Mouse (Mus musculus) hindbrain, embryonic 10.5 days (tissue): Measurements from ENCODE around the gene Nid2. TPM values are rescaled to one million over a fixed set of nuclear protein-coding genes. Genes with fewer than 3 reads are reported as not detected.

ENCODE experiments used
- DNase-seq: peaks from one replicate; pipeline ENCODE4 v3.0.0-alpha.2; 2017; ENCODE audit warnings: low spot score
- H3K27ac ChIP-seq: fragments of 300-500 bp; sonication (generic); 2 replicates; pipeline ENCODE4 v1.5.1; 2016; ENCODE audit warnings: mild to moderate bottlenecking, moderate library complexity
- H3K27me3 ChIP-seq: fragments of 300-500 bp; sonication (generic); 2 replicates; pipeline ENCODE4 v1.6.1; 2016; ENCODE audit warnings: mild to moderate bottlenecking; ENCODE audit not compliant: poor library complexity, insufficient read depth, severe bottlenecking
- H3K36me3 ChIP-seq: fragments of 300-500 bp; sonication (generic); 2 replicates; pipeline ENCODE4 v1.6.1; 2016; ENCODE audit warnings: mild to moderate bottlenecking, moderate library complexity
- H3K4me1 ChIP-seq: fragments of 300-500 bp; sonication (generic); replicated peaks from 2 replicates; pipeline ENCODE4 v1.6.1; 2016; ENCODE audit warnings: mild to moderate bottlenecking
- H3K4me3 ChIP-seq: fragments of 300-500 bp; sonication (generic); 2 replicates; pipeline ENCODE4 v1.5.1; 2016; ENCODE audit warnings: mild to moderate bottlenecking, moderate library complexity
- H3K9me3 ChIP-seq: fragments of 300-500 bp; sonication (generic); 2 replicates; pipeline ENCODE4 v1.6.1; 2016; ENCODE audit warnings: mild to moderate bottlenecking, moderate library complexity
- WGBS: fragments of 180-500 bp; shearing (Covaris S2); methylation state at CpG from one replicate; pipeline ENCODE4 v1.1.7; 2016; 5-methylcytosine and 5-hydroxymethylcytosine counted together
- polyA plus RNA-seq: library from polyadenylated mRNA; unstranded; fragments of >200 nt; fragmentation: Nextera tagmentation; extraction: Ambion mirVana; gene quantifications from 2 replicates; pipeline ENCODE4 v1.2.1, GENCODE M21; 2016

Gene Nid2
- polyA plus RNA-seq, 1 experiment from 2014 or later: 53.2 TPM

- no peaks in the 10 kb centered on the region for H3K9me3 ChIP-seq
- H3K4me1 ChIP-seq: no peaks in the 10 kb centered on the region
- WGBS: 81% methylated on average over 7 of the region's 7 CpGs
- no peak overlapping the region for H3K4me3 ChIP-seq
- no peaks in the 10 kb centered on the region for H3K36me3 ChIP-seq
- no peak for DNase-seq
- H3K27ac ChIP-seq: no peak overlapping the region
- H3K27me3 ChIP-seq: no peaks in the 10 kb centered on the region
Observed at GRCm38 (mm10) chr14:19728737-19729136, 22.3 kb upstream of the Nid2 start.

DNA sequence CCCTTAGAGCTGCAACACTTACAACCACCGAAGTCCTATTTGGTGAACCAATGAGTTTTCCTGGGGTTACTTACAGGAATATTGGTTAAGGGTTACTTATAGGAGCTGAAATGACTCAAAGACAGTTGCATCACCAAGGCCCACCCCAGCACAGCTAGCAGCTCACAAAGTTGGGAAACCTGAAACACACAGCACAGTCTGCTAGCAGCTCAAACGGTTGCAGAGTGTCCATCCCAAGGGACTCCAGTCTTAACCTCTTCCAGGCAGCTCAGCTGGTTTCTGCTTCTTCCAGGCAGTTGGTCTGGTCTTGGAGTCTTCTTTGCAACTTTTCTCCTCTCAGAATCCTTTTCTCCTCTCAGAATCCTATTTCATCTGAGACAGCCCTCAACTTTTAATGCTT lies 19.0 kb upstream of the Nid2 start:
- peaks cover 7% of the 10 kb centered on the region; the same call in 1 of the 2 replicates for H3K4me1 ChIP-seq
- no peaks in the 10 kb centered on the region for H3K9me3 ChIP-seq
- H3K4me3 ChIP-seq: no peak overlapping the region
- WGBS: 77% methylated on average over 2 of the region's 2 CpGs
- H3K27me3 ChIP-seq: no peaks in the 10 kb centered on the region
- H3K36me3 ChIP-seq: no peaks in the 10 kb centered on the region
- no peak overlapping the region for H3K27ac ChIP-seq
- no peak for DNase-seq

- no peak for DNase-seq
- H3K4me3 ChIP-seq: no peak overlapping the region
- 84% methylated on average over 4 of the region's 4 CpGs for WGBS
- H3K27me3 ChIP-seq: no peaks in the 10 kb centered on the region
- H3K36me3 ChIP-seq: no peaks in the 10 kb centered on the region
- H3K9me3 ChIP-seq: no peaks in the 10 kb centered on the region
- H3K27ac ChIP-seq: no peak overlapping the region
- H3K4me1 ChIP-seq: peaks cover 19% of the 10 kb centered on the region
Observed at GRCm38 (mm10) chr14:19733490-19734282, 17.4 kb upstream of the Nid2 start.

GRCm38 (mm10) chr14:19735303-19735702 lies 15.8 kb upstream of the Nid2 start:
- H3K36me3 ChIP-seq: no peaks in the 10 kb centered on the region
- no peak overlapping the region for H3K4me3 ChIP-seq
- peak overlapping the region; percentile 62 for H3K27ac ChIP-seq
- no peaks in the 10 kb centered on the region for H3K27me3 ChIP-seq
- peak; percentile 35 for DNase-seq
- H3K4me1 ChIP-seq: peaks cover 27% of the 10 kb centered on the region
- 30% methylated on average over 6 of the region's 6 CpGs for WGBS
- no peaks in the 10 kb centered on the region for H3K9me3 ChIP-seq

GRCm38 (mm10) chr14:19737568-19737967 lies 13.5 kb upstream of the Nid2 start:
- no peak overlapping the region for H3K4me3 ChIP-seq
- DNase-seq: no peak

DNA sequence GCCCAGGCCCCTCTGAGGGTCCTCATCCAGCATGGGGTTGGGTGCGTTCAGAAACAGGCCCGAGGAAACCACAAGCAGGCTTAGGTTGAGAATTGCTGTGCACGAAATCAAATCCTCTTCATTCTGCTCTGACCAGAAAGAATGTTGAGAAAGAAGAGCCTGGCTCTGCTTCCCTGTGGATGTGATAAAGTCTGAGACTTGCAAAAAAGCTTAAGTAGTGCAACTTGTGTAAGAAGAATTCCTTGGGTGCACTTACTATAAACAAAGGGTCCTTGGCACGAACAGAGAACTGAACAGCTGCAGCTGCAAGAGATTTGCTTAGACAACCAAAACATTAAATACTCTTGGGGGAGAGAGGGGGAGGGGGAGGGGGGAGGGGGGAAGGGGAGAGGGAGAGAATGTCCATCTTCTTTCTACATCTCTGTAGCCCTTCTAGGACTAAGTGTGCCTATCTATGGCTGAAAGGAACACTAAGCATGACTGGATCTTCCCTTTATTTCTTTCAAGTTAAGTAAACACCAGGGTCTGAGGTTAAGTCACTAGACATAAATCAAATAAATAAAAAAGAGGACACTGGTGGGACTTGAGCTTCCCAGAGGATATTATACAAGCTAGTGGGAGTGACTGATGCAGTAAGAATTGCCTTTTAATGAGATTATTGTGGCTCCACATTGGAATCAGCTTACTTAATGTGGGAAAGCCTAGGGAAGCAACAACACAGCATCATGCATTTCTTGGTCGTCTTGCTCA lies 12.8 kb upstream of the Nid2 start:
- Histone ChIP-seq H3K4me1 (peaks cover 31% of the 10 kb centered on the region), H3K9me3 (no peaks in the 10 kb centered on the region), H3K4me3 (no peak overlapping the region), H3K36me3 (no peaks in the 10 kb centered on the region), H3K27ac (peak overlapping the region; percentile 56; the same call in 1 of the 2 replicates), H3K27me3 (no peaks in the 10 kb centered on the region)
- 40% methylated on average over 5 of the region's 5 CpGs for WGBS
- DNase-seq: no peak

More at GRCm38 (mm10) chr14:19737568-19737967, 13.5 kb upstream of the Nid2 start:
- peak overlapping the region; percentile 56; the same call in 1 of the 2 replicates for H3K27ac ChIP-seq
- no peaks in the 10 kb centered on the region for H3K9me3 ChIP-seq
- H3K27me3 ChIP-seq: no peaks in the 10 kb centered on the region
- H3K36me3 ChIP-seq: no peaks in the 10 kb centered on the region
- peaks cover 30% of the 10 kb centered on the region for H3K4me1 ChIP-seq

DNA sequence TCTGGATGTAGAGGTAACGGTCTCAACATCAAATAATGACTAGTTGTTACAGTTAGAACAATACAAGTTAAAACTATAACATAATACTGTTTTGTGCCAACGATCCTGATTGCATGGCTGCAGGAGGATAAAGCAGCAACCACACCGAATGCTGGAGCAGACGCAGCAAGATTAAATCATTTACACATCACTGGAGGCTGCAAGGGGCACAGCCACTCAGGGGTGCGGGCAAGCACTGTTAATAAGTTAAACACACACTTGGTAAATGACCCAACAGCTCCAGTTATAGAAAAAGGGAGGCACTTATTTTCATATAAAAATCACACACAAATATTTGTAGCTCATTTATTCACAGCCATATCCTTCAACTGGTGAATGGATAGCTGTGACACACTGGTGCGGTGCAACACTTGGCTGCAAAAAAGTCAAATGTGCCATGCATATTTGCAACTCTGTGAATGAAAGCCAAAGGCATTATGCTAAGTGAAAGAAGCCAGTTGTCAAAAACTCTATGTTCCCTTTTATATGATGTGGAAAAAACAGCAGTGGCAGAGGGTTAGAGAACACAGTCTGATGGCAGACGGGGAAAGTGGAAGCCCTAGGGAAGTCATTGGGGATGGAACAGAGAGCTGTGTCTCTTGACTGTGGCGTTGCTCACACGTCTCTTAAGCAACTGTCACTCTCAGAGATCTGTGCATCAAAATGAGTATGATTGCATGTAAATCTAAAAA lies 11.5 kb upstream of the Nid2 start:
- Histone ChIP-seq H3K4me3 (no peak overlapping the region), H3K4me1 (peaks cover 31% of the 10 kb centered on the region), H3K9me3 (no peaks in the 10 kb centered on the region), H3K36me3 (no peaks in the 10 kb centered on the region), H3K27ac (no peak overlapping the region), H3K27me3 (no peaks in the 10 kb centered on the region)
- 67% methylated on average over 9 of the region's 9 CpGs for WGBS
- DNase-seq: no peak

DNA sequence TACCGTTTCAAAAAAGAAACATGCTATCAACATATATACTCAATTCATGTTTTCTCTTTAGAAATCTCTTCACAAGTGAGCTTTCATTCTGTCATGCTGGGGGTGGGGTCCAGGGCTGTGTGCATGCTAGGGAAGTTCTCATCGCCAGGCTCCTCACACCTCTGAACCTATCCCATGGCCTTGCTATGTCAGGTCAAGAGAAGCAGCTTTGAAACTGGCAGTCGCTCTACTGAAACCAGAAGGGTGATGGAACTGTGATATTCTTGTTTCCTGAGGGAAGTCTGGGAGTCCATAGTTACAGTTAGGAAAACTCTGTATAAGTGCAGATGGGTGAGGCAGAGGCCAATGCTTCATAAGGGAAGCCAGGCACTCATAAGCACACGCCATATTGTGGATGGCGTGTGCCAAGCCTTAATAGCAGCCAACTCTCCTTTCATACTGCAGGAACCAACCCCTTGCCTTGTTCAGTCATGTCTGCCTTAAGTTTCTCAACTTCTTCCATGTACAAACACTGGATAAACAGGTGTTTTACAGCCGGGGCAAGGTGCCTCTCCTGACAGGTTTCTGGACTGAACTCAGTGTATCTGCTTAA lies 10.8 kb upstream of the Nid2 start:
- H3K4me1 ChIP-seq: peaks cover 31% of the 10 kb centered on the region
- H3K36me3 ChIP-seq: no peaks in the 10 kb centered on the region
- DNase-seq: no peak
- no peaks in the 10 kb centered on the region for H3K27me3 ChIP-seq
- H3K9me3 ChIP-seq: no peaks in the 10 kb centered on the region
- no peak overlapping the region for H3K4me3 ChIP-seq
- WGBS: 93% methylated on average over 6 of the region's 6 CpGs
- no peak overlapping the region for H3K27ac ChIP-seq

- 0 out of 2 replicates have a peak, but pooled peaks cover 10% of the 10 kb centered on the region for H3K4me1 ChIP-seq
- 0 out of 2 replicates have a peak, but pooled peaks cover 7% of the 10 kb centered on the region for H3K27me3 ChIP-seq
- no peaks in the 10 kb centered on the region for H3K36me3 ChIP-seq
- WGBS: 91% methylated on average over 5 of the region's 5 CpGs
- H3K27ac ChIP-seq: no peak overlapping the region
- H3K9me3 ChIP-seq: no peaks in the 10 kb centered on the region
- DNase-seq: no peak
- H3K4me3 ChIP-seq: no peak overlapping the region
Observed at GRCm38 (mm10) chr14:19744876-19745275, 6.2 kb upstream of the Nid2 start.

- H3K27me3 ChIP-seq: peaks cover 7% of the 10 kb centered on the region; the same call in 1 of the 2 replicates
- peaks cover 22% of the 10 kb centered on the region for H3K4me1 ChIP-seq
- 87% methylated on average over 2 of the region's 2 CpGs for WGBS
- no peaks in the 10 kb centered on the region for H3K36me3 ChIP-seq
- DNase-seq: no peak
- no peak overlapping the region for H3K27ac ChIP-seq
- H3K4me3 ChIP-seq: no peak overlapping the region
- H3K9me3 ChIP-seq: no peaks in the 10 kb centered on the region
Observed at GRCm38 (mm10) chr14:19746232-19746631, 4.8 kb upstream of the Nid2 start.

GRCm38 (mm10) chr14:19746731-19747130 lies 4.3 kb upstream of the Nid2 start:
- WGBS: 87% methylated on average over 2 of the region's 2 CpGs
- H3K4me1 ChIP-seq: peaks cover 27% of the 10 kb centered on the region
- DNase-seq: no peak
- no peaks in the 10 kb centered on the region for H3K9me3 ChIP-seq
- H3K4me3 ChIP-seq: no peak overlapping the region
- H3K36me3 ChIP-seq: no peaks in the 10 kb centered on the region
- peaks cover 10% of the 10 kb centered on the region; the same call in 1 of the 2 replicates for H3K27me3 ChIP-seq
- no peak overlapping the region for H3K27ac ChIP-seq

GRCm38 (mm10) chr14:19749743-19750142 lies 1.3 kb upstream of the Nid2 start:
- no peak for DNase-seq
- peaks cover 34% of the 10 kb centered on the region for H3K4me1 ChIP-seq
- no peaks in the 10 kb centered on the region for H3K9me3 ChIP-seq
- 23% methylated on average over 2 of the region's 2 CpGs for WGBS
- H3K4me3 ChIP-seq: no peak overlapping the region
- H3K27ac ChIP-seq: no peak overlapping the region; the same call in 1 of the 2 replicates
- no peaks in the 10 kb centered on the region for H3K36me3 ChIP-seq
- H3K27me3 ChIP-seq: peaks cover 33% of the 10 kb centered on the region
